Mouse (Mus musculus): Measurements from ENCODE around the gene Nppb.

DNA sequence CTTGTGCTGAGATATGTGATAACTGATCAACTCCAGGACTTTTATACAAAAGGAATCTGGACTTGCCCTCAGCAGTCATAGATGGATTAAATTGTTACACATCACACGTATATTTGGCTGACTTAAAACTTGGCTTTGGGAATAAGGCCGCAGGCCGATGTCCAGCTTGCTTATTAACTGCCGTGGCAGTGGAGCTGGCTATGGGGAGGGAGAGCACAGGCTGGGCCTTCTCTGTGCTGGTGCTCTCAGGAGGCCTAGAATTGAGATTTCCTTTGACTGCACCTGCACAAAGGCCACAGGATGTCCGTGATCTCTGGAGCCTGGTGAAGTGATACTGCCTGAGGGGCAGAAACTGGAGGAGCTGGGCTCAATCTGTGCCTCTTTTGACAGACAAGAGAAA, 44.9 kb downstream of the Nppb start:
- TF ChIP-seq CTCF (IDR thresholded peaks at IDR 0.05; ENCODE audit: control insufficient read depth, insufficient read depth, low read length) (no peak), POLR2A (IDR thresholded peaks at IDR 0.05; ENCODE audit: borderline replicate concordance, control insufficient read depth, low read depth, low read length) (no peak)
